Mouse (Mus musculus): ENCODE data around the gene Selenoo.

GRCm38 (mm10) chr15:89062518-89062910 is 26.4 kb upstream of the Selenoo start:
- TF ChIP-seq POLR2A (IDR thresholded peaks at IDR 0.05; ENCODE audit: borderline replicate concordance, extremely low read depth, low read depth, low read length) (no peak), CTCF (IDR thresholded peaks at IDR 0.05; ENCODE audit: insufficient read depth, low read length) (no peak)
